Mouse (Mus musculus): Measurements from ENCODE around the gene Lamb3.
A peak's percentile ranks its signal among the peaks of the same experiment; 100 is the strongest.

The Lamb3 gene

GRCm38 (mm10) chr1:193207503-193207902 lies at the start of gene Lamb3:
Gene Lamb3 (plus strand): TSS chr1:193207699.
- DNase-seq (ENCODE audit: extremely low spot score, low spot score) = no peak

- no peak for DNase-seq (ENCODE audit: extremely low spot score, low spot score)
These were observed 48.3 kb upstream of the Lamb3 start for GRCm38 (mm10) chr1:193159163-193159562.

- no peak for DNase-seq (ENCODE audit: extremely low spot score, low spot score)
These were observed 47.9 kb upstream of the Lamb3 start for GRCm38 (mm10) chr1:193159613-193160012.

DNA sequence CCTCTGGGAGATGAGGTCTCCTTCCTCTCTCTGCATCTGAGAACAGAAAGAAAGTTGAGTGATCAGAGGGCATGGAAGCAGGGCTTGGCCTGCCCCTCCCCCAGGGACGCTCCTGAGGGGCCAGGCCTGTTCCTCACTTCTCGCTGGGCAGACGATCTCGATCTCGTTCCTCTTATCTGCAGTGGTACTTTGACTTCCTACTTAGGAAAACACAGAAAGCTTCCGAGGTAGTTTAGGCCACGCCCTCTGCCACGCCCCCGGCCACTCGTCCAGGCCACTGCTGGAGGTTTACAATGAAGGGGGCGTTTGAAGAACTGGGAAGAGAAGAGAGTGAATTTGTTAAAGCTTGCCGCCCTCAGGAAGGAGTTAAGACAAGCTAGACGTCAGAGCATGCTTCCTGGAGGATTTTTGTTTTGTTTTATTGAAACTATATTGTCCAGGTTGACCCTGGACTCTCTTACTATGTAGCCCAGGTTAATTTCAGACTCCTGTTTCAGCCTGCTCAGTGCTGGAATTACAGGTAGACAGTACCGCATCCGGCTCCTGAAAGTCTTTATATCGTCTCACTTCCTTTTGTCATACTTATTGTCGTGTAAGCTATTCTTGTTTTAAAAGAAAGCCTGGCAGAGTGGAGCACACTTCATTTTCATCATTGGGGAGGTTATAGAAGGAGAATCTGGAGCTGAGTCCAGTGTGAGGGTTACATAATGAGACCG lies 47.0 kb upstream of the Lamb3 start:
- peak; percentile 58 for DNase-seq (ENCODE audit: extremely low spot score, low spot score)

GRCm38 (mm10) chr1:193167746-193168145 lies 39.8 kb upstream of the Lamb3 start, which contains the start of gene A130010J15Rik:
Gene A130010J15Rik (plus strand): TSS chr1:193168046.
- DNase-seq (ENCODE audit: extremely low spot score, low spot score) = no peak

DNA sequence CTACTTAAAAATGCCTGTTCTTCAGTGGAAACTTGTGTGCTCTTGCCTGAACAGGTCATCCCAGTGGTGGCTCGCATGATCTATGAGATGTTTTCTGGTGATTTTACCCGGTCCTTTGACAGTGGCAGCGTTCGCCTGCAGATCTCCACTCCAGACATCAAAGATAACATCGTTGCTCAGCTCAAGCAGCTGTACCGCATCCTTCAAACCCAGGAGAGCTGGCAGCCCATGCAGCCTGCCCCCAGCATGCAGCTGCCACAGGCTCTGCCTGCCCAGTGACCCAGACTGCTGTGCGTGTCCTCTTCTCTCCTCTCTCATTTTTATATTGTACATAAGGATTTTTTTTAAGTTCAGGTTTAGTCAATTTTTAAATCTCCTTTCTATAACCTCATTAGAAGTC lies 38.3 kb upstream of the Lamb3 start:
- DNase-seq (ENCODE audit: extremely low spot score, low spot score) = no peak

DNA sequence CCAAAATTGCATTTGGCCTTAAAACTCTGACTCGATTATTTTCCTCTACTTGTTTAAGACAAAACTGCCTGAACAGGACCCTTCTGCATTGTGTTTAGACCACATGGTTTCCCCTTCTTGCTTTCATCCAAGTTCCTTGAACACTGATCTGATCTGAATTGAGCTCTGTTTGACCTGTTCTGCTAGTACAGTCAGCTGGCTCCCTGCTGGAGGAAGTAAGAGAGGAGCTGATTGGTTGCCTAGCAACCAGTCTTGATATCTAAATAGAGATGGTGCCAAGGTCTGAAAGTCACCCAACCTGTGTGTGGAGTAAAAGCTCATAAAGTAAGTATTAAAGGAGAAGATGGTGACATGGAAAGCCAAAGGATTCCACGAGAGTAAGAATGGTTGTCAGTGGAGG lies 37.6 kb upstream of the Lamb3 start:
- no peak for DNase-seq (ENCODE audit: extremely low spot score, low spot score)

- DNase-seq (ENCODE audit: extremely low spot score, low spot score) = peak; percentile 96
These were observed 34.3 kb upstream of the Lamb3 start for GRCm38 (mm10) chr1:193172991-193173809.

- no peak for DNase-seq (ENCODE audit: extremely low spot score, low spot score)
These were observed 33.7 kb upstream of the Lamb3 start for GRCm38 (mm10) chr1:193173810-193174129.

DNA sequence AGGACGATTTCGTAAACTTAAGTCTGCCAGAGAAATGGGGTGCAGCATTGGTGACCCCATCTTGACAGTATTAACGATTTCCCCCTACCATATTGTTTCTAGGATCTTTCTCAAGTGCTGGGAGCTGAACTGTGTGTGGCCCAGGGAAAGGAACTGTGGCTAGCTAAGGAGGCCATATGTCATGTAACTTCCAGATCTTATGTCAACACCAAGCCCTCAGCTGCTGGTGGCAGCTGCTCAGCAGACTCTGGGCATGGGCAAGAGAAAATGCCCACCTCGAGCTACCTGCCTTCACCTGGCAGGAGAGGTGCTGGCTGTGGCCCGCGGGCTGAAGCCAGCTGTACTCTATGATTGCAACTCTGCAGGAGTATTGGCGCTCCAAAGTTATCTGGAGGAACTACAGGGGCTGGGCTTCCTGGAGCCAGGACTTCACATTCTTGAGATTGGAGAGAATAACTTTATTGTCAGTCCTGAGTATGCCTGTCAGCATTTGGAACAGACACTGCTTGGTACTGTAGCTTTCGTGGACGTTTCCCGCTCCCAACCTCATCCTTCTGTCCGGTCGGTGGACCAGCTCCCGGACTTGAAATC lies 33.3 kb upstream of the Lamb3 start:
- DNase-seq (ENCODE audit: extremely low spot score, low spot score) = no peak

GRCm38 (mm10) chr1:193181104-193181503 lies 26.4 kb upstream of the Lamb3 start:
- DNase-seq (ENCODE audit: extremely low spot score, low spot score) = no peak

- DNase-seq (ENCODE audit: extremely low spot score, low spot score) = no peak
These were observed 19.2 kb upstream of the Lamb3 start for GRCm38 (mm10) chr1:193188257-193188656.

DNA sequence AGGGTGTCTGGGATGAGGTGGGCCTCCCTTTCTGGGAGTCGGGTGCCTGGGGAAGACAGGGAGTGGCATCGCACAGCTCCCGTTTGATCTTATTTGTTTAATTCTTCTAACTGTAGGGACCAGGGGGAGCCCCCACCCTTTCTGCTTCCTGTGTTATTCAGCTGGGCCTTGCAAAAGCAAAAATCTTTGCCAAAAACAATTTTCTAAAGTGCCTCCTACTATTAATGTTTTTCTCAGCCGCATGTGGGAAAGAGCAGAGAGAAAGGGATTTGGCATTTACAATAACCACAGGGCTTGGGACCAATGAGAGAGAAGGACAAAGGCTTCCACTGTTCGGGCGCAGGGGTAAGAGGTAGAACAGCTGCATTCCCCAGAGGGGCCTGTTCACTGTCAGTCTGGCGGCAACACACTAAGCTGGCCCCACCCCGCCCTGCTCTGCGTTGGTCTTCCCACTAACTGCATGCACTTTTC lies 18.3 kb upstream of the Lamb3 start:
- peak; percentile 26 for DNase-seq (ENCODE audit: extremely low spot score, low spot score)

GRCm38 (mm10) chr1:193189771-193190170 lies 17.7 kb upstream of the Lamb3 start:
- DNase-seq (ENCODE audit: extremely low spot score, low spot score) = no peak

GRCm38 (mm10) chr1:193191675-193192283 lies 15.7 kb upstream of the Lamb3 start:
- DNase-seq (ENCODE audit: extremely low spot score, low spot score) = no peak

GRCm38 (mm10) chr1:193194416-193195140 lies 12.9 kb upstream of the Lamb3 start:
- DNase-seq (ENCODE audit: extremely low spot score, low spot score) = no peak

DNA sequence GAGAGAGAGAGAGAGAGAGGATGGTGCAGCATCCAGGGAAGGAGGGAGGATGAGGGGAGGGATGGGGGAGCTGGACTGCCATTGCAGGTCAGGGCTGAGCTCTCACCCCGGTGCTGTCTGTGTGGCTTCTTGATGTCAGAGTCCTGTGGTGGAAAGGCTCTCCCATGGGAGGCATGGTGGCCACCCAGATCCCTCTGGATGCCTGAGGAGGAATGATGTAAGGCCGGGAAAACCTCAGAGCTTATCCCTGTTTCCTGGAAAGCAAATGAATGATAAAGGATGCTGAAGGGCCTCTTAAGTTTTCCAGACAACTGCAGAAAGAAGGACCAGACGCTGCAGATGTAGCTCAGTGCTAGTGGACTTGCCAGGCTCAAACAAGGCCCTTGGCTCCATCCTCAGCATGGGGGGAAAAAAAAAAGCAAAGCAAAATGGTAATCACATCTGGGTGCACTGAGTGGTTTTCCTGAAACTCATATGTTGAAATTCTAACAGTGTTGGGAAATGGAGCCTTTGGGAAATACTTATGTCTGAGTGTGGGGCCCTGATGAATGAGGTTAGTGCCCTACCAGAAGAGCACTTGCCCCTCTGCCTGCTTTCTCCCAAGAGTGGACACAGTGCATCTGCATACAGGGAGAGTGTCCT lies 12.2 kb upstream of the Lamb3 start:
- DNase-seq (ENCODE audit: extremely low spot score, low spot score) = no peak

DNA sequence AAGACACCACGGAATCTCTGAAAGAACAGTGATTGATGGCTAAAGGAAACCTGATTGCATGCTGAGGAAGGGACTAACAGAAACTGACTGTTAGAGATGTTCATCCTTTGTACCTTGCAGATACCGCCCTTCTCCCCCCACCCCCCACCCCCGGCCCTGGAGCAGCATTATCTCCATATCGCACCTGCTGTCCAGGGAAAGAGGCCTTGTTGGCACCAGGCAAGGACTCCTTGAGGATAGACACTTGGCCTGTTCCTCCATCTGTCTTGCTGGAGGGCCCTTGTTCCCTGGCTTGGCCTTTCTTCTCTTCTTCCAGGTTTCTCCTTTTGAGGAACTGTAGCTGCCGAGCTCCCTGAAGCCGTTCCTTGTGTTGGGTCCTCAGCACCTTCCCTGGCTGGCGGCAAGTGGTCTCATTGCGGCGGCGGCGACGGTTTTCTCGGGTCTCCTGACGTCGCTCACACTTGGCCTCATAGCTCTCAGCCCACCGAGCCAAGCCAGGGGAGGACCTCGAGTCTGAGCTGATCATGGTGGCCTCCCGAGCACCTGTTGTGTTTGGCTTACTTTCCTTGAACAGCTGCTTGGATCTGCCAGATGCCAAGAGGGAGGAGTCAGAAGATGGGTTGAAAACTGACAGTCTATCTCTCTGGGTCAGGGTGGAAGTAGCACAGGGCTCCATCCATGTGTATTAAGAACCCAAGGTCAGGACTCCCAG lies 9.8 kb upstream of the Lamb3 start:
- no peak for DNase-seq (ENCODE audit: extremely low spot score, low spot score)

DNA sequence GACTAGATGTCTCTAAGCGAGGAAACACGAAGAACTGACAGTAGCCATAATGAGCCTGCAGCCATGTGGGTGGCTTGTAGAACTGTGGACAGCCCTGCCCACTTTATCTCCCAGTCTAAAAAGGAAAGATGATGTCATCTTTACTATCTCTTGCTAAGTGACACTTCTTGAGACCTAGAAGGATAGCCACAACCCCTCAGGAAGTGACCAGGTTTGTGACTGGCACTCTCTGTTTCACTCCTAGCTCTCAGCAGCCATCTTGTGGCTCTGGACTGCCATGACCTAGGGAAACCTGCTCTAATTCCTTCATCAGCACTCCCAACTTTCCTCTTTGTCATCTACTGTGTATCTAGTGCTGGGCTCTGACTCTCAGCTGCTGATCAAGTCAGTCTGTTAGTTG lies 9.2 kb upstream of the Lamb3 start:
- no peak for DNase-seq (ENCODE audit: extremely low spot score, low spot score)

Data from neural tube, embryonic 10.5 days (tissue).